9 mouse cellular contexts compared by ENCODE assay signal in genomic region chr4:124675037-124675436, GRCm38 (mm10). TPM values are rescaled to one million over a fixed set of nuclear protein-coding genes. Genes with fewer than 3 reads are reported as not detected.
DNase-seq lines count a peak whose midpoint lies in the region; ATAC-seq lines count a peak whose summit lies in the region.
"Had no signal": no experiment of that assay in that cellular context is flagged by ENCODE, and none has a peak within 500 bp of the region (broad histone marks: within the 10 kb centered on the region; RNA-seq: fewer than 3 reads in every experiment).

No protein-coding gene starts in this region.

- ATAC-seq in intestine, embryonic 16.5 days: peak; percentile 29; the same call in 1 of the 2 replicates

- no peak overlapping the region for H3K27ac ChIP-seq in intestine, embryonic 16.5 days (ENCODE audit: low read length)
- H3K27ac ChIP-seq: embryonic facial prominence, embryonic 13.5 days had no signal

- H3K4me2 ChIP-seq in intestine, embryonic 16.5 days (ENCODE audit: low read depth, low read length): no peak overlapping the region
- H3K4me2 ChIP-seq: embryonic facial prominence, embryonic 13.5 days had no signal

- H3K9me3 ChIP-seq in intestine, embryonic 16.5 days (ENCODE audit: control insufficient read depth, low read length): no peaks in the 10 kb centered on the region
- H3K9me3 ChIP-seq: embryonic facial prominence, embryonic 13.5 days had no signal

- peaks cover 10% of the 10 kb centered on the region; the same call in 1 of the 2 replicates for H3K27me3 ChIP-seq in intestine, embryonic 16.5 days (replicated peaks; ENCODE audit: control insufficient read depth, insufficient read depth, low read length)

- H3K4me1 ChIP-seq in intestine, embryonic 16.5 days (ENCODE audit: control insufficient read depth, insufficient read depth, low read length): no peaks in the 10 kb centered on the region

- DNase-seq in heart, postnatal 10 days: peak; percentile 45 to 75
- no peak for DNase-seq in heart, adult 11 months
- DNase-seq in 416B (ENCODE audit: low read depth) (peak; percentile 69), R1 (ENCODE audit: low read depth, low spot score) (peak; percentile 67)
- DNase-seq in cerebellum, postnatal 4 days (ENCODE audit: low spot score in 2 of 2): peak; percentile 46 to 78
- peak; percentile 66 for DNase-seq in lung, postnatal 14 days
- peak; percentile 55 for DNase-seq in thymus, postnatal 14 days

- 4% methylated on average over 4 of the region's 4 CpGs for WGBS in intestine, embryonic 16.5 days

- intact Hi-C loops in heart, postnatal 10 days (cut with DNase I): loop anchor here (1.0 to 2.0 kb wide), 3 partner anchors 446 to 734 kb away; no protein-coding TSS in a partner anchor

- no peak overlapping the region for H3K4me3 ChIP-seq in intestine, embryonic 16.5 days (ENCODE audit: low read length)
- H3K4me3 ChIP-seq: embryonic facial prominence, embryonic 13.5 days had no signal

- H3K36me3 ChIP-seq in intestine, embryonic 16.5 days (ENCODE audit: control insufficient read depth, insufficient read depth, low read length): peaks cover 2% of the 10 kb centered on the region; the same call in 1 of the 2 replicates

- no peak overlapping the region for H3K9ac ChIP-seq in intestine, embryonic 16.5 days (ENCODE audit: low read depth, low read length)

RNA-seq across cellular contexts. Expression of gene Utp11, which starts 18.4 kb away (rescaled TPM):
- 10 to 100 TPM; 13.8 to 16.8 TPM for total RNA-seq in heart, postnatal 10 days (2021)
- 51.8 and 58.6 TPM in 2 replicates for polyA plus RNA-seq in intestine, embryonic 16.5 days (2015; fragmentation: Nextera tagmentation; extraction: Ambion mirVana)

RNA-seq across cellular contexts. Expression of gene Pou3f1, which starts 18.4 kb away (rescaled TPM):
- total RNA-seq in heart, postnatal 10 days (2021): under 1 TPM; 0.12 to 0.26 TPM
- polyA plus RNA-seq in intestine, embryonic 16.5 days (2015; fragmentation: Nextera tagmentation; extraction: Ambion mirVana): 0.04 TPM in 1 of 2 replicates, not detected in the other

RNA-seq across cellular contexts. Expression of gene Fhl3, which starts 25.5 kb away (rescaled TPM):
- total RNA-seq in heart, postnatal 10 days (2021): 10 to 100 TPM; 15.7 to 19.6 TPM
- polyA plus RNA-seq in intestine, embryonic 16.5 days (2015; fragmentation: Nextera tagmentation; extraction: Ambion mirVana): 5.1 and 5.2 TPM in 2 replicates

RNA-seq across cellular contexts. Expression of gene Sf3a3, which starts 39.5 kb away (rescaled TPM):
- total RNA-seq in heart, postnatal 10 days (2021): 10 to 100 TPM; 26.2 to 32.5 TPM
- polyA plus RNA-seq in intestine, embryonic 16.5 days (2015; fragmentation: Nextera tagmentation; extraction: Ambion mirVana): 105 and 125 TPM in 2 replicates
